Comparison of ENCODE assay signal across 8 mouse cellular contexts in genomic region chr15:78982658-78983435, GRCm38 (mm10). TPM values are rescaled to one million over a fixed set of nuclear protein-coding genes. Genes with fewer than 3 reads are reported as not detected.
DNase-seq lines count a peak whose midpoint lies in the region; ATAC-seq and TF ChIP-seq lines count a peak whose summit lies in the region.

No protein-coding gene starts in this region.

- no peaks in the 10 kb centered on the region for H3K9me3 ChIP-seq in forebrain, embryonic 12.5 days

- WGBS in forebrain, embryonic 12.5 days: under 1% methylated on average over 61 of the region's 67 CpGs

- peak overlapping the region; percentile 77 for H3K27ac ChIP-seq in forebrain, embryonic 12.5 days
- H3K27ac ChIP-seq in layer of hippocampus, adult 2 months: peak overlapping the region; percentile 83

- peak overlapping the region; percentile 83 for H3K4me3 ChIP-seq in forebrain, embryonic 12.5 days (replicated peaks)
- peak overlapping the region; percentile 59 for H3K4me3 ChIP-seq in layer of hippocampus, adult 2 months

- peaks cover 35% of the 10 kb centered on the region for H3K4me1 ChIP-seq in forebrain, embryonic 12.5 days

- DNase-seq in MEL-GATA-1-ER (ENCODE audit: extremely low read depth, low read depth): peak; percentile 76
- peak; percentile 66 for DNase-seq in cerebellum, adult 11 months
- peak; percentile 84 to 87 for DNase-seq in heart, postnatal 36 days
- peak; percentile 27 to 61 for DNase-seq in layer of hippocampus, adult 2 months (ENCODE audit: low spot score in 2 of 2)
- peak; percentile 93 for DNase-seq in lung, postnatal 10 days
- peak; percentile 63 for DNase-seq in ovary, postnatal 10 days (ENCODE audit: low spot score)
- peak; percentile 89 for DNase-seq in thymus, postnatal 0 days (ENCODE audit: low spot score)

- peak; percentile 89 for ATAC-seq in forebrain, embryonic 12.5 days (ENCODE audit: low FRiP score)

- H3K9ac ChIP-seq in forebrain, embryonic 12.5 days: peak overlapping the region; percentile 71

- no peak for TF ChIP-seq CTCF in layer of hippocampus, adult 2 months (conservative IDR thresholded peaks at IDR 0.05)

- peak overlapping the region; percentile 86 for H3K4me2 ChIP-seq in forebrain, embryonic 12.5 days

- intact Hi-C loops in heart, postnatal 36 days (cut with DNase I): no loop called here

- H3K27me3 ChIP-seq in forebrain, embryonic 12.5 days: no peaks in the 10 kb centered on the region

- no peaks in the 10 kb centered on the region for H3K36me3 ChIP-seq in forebrain, embryonic 12.5 days (replicated peaks)

RNA-seq across cellular contexts. Expression of gene Triobp, which starts 35.3 kb away (rescaled TPM):
- polyA plus RNA-seq in forebrain, embryonic 12.5 days (2016; fragmentation: Nextera tagmentation; extraction: Ambion mirVana): 40.4 and 46.9 TPM in 2 replicates
- total RNA-seq in heart, postnatal 36 days (2021): 10 to 100 TPM; 36.7 to 40.3 TPM
- 10 to 100 TPM; 10.0 to 13.4 TPM for total RNA-seq in layer of hippocampus, adult 2 months (2021)
- polyA plus RNA-seq in thymus, postnatal 0 days (2015; fragmentation: Nextera tagmentation; extraction: Ambion mirVana): 16.3 and 18.0 TPM in 2 replicates

RNA-seq across cellular contexts. Expression of gene H1f0, which starts 45.4 kb away (rescaled TPM):
- polyA plus RNA-seq in forebrain, embryonic 12.5 days (2016; fragmentation: Nextera tagmentation; extraction: Ambion mirVana): 638 and 696 TPM in 2 replicates
- 100 to 1,000 TPM in 1 of 2 experiments, 10 to 100 TPM in 1; 79.2 to 117 TPM for total RNA-seq in heart, postnatal 36 days (2021)
- total RNA-seq in layer of hippocampus, adult 2 months (2021): 10 to 100 TPM; 86.3 to 89.0 TPM
- 303 and 311 TPM in 2 replicates for polyA plus RNA-seq in thymus, postnatal 0 days (2015; fragmentation: Nextera tagmentation; extraction: Ambion mirVana)

RNA-seq across cellular contexts. Expression of gene Nol12, which starts 48.1 kb away (rescaled TPM):
- polyA plus RNA-seq in forebrain, embryonic 12.5 days (2016; fragmentation: Nextera tagmentation; extraction: Ambion mirVana): 53.5 and 56.4 TPM in 2 replicates
- 10 to 100 TPM; 14.2 to 16.2 TPM for total RNA-seq in heart, postnatal 36 days (2021)
- total RNA-seq in layer of hippocampus, adult 2 months (2021): 10 to 100 TPM; 41.4 to 41.8 TPM
- polyA plus RNA-seq in thymus, postnatal 0 days (2015; fragmentation: Nextera tagmentation; extraction: Ambion mirVana): 59.3 and 59.9 TPM in 2 replicates

RNA-seq across cellular contexts. Expression of gene Lgals1, which starts 56.3 kb away (rescaled TPM):
- 216 and 321 TPM in 2 replicates for polyA plus RNA-seq in forebrain, embryonic 12.5 days (2016; fragmentation: Nextera tagmentation; extraction: Ambion mirVana)
- 100 to 1,000 TPM; 180 to 208 TPM for total RNA-seq in heart, postnatal 36 days (2021)
- 10 to 100 TPM; 18.9 to 20.2 TPM for total RNA-seq in layer of hippocampus, adult 2 months (2021)
- 598 and 732 TPM in 2 replicates for polyA plus RNA-seq in thymus, postnatal 0 days (2015; fragmentation: Nextera tagmentation; extraction: Ambion mirVana)

RNA-seq across cellular contexts. Expression of gene Galr3, which starts 58.8 kb away (rescaled TPM):
- not detected in 2 replicates for polyA plus RNA-seq in forebrain, embryonic 12.5 days (2016; fragmentation: Nextera tagmentation; extraction: Ambion mirVana)
- total RNA-seq in heart, postnatal 36 days (2021): not detected
- under 1 TPM in 1 of 2 experiments, not detected in 1; 0.39 TPM for total RNA-seq in layer of hippocampus, adult 2 months (2021)
- 0.14 and 0.21 TPM in 2 replicates for polyA plus RNA-seq in thymus, postnatal 0 days (2015; fragmentation: Nextera tagmentation; extraction: Ambion mirVana)

Comparison
In these comparisons a context has a peak if more than half of its experiments do, and no peak if none do; other contexts are left out.
1. Peak in every context shown above with its lines: DNase-seq, ATAC-seq, H3K4me3 ChIP-seq and H3K27ac ChIP-seq.